Mouse (Mus musculus): Measurements from ENCODE around the gene Atrn.

Atrn gene

DNA sequence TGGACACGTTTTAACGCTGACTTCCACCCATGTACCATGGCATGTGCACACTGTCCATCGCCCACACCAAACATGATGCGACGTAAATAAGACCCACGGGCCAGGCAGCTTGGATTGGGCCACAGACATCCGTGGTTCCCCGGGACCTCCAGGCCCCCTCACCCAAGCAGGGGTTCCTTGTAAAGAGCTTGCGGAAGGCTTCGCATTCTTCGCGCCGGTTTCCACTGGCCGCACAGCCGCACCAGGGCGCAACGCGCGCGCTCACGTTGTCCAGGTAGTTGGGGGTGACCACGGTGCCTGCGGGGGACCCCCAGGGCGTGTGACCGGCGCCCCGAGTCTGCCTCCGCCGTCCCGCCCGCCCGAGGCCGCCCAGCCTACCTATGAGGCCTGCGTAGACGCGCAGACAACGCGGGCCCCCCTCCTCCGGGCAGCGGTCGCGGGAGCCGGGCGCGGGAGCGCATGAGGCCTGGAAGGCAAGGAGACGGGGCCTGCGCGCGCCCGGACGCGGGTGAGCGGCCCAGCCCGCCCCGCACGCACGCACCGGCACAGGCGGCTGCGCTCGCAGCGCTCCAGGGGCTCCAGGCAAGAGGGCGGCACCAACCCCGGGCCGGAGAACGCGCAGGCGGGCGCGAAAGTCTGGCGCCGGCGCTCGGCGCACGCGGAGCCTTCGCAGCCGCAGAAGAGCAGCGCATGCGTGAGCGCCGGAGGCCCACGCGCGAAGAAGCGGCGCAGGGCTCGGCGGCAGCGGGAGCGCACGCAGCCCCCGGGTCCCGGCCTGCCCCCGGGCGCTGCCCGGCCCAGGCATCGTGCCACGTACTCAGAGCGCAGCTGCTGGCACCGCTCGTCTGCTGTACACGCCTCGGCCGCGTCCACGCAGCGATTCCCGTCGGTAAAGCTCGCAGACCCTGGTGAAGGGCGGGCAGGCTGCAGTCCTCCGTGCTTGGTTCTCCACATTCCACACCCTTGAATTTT lies 134.8 kb downstream of the Atrn start:
- in situ Hi-C loops (cut with MseI, MboI) = no loop called here

GRCm38 (mm10) chr2:131042988-131043387 lies 136.7 kb downstream of the Atrn start, which contains the start of gene Gfra4:
Gene Gfra4, minus strand, starts transcription at chr2:131043088.
- in situ Hi-C loops (cut with MseI, MboI) = no loop called here

GRCm38 (mm10) chr2:131044354-131044852 lies 138.1 kb downstream of the Atrn start:
- in situ Hi-C loops (cut with MseI, MboI) = no loop called here

DNA sequence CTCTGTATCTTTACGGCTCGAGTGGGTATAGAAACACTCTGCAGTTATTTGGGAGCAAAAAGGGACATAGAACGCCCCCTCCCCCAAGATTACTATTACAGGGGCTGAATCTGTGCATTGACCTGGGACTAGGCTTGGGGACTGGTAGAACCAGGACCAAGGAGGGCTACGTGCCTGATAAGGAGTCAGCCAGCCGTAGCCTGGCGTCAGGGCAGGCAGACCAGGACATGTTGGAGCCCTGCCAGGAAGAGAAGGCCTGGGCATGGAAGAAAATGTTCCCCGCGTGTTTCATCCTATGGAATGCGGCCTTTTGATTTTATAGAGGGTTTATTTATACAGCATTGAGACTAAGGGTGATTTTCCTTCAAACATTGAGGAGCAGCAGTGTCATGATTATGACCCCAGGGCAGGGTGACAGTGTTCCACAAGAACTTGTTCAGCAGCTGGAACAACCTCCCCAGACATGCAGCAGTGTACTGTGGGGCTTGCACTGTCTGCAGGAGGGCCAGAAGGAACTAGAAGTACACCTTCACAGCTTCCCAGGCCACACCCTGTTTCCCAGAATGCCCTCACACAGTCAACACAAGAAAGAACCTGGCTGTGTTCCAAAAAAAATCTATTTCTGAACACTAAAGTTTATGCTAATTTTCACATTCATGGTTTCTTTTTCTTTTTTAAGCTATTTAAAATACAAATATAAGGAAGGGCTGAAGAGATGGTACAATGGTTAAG lies 138.9 kb downstream of the Atrn start:
- in situ Hi-C loops (cut with MseI, MboI) = no loop called here

DNA sequence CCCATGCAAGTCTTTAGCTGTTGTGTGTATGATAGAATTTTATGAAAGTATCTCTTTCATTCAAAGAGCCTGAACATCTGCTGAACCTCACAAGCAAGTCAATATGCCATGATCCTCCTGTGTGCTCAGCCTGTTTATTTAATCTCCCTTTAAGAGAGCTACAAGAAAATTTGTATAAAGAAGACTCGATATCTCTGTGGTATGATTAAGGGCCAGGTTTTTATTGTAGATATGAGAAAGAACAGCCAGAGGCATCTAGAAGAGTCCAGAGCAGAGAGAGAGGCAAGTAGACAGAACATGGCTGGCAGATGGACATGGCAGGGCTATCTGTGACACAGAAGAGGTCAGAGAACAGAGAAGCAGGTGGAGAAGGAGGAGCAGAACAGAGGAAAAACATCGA lies 139.7 kb downstream of the Atrn start:
- in situ Hi-C loops (cut with MseI, MboI) = no loop called here

- in situ Hi-C loops (cut with MseI, MboI) = no loop called here
Measured at GRCm38 (mm10) chr2:131052043-131052442, 145.7 kb downstream of the Atrn start.

DNA sequence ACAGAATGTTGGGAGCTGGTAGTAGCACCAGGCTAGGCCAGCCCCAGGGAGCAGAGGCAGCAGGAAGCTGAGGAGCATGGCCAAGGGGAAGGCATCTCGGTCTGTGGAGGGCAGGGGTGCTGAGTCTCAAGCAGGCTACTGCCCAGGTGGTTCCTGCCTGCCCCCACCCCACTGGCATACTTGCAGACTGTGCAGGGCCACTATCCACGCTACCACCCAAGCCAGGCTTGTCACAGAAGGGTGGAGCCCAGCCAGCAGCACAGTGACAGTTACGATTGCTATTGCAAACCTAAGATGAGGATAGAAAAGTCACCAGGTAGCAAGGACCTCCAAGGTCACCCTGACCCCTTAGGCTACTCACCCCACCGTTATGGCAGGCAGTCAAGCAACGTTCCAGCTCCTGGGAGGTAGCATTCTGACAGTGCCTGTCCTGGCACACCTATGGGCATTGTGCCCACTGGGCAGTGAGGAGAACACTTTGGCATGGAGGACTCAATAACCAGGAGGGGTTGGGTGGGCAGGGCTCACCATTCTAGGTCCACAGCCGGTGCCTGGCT lies 146.6 kb downstream of the Atrn start:
- in situ Hi-C loops (cut with MseI, MboI) = no loop called here

- in situ Hi-C loops (cut with MseI, MboI) = no loop called here
Measured at GRCm38 (mm10) chr2:131053851-131054645, 147.8 kb downstream of the Atrn start.

- in situ Hi-C loops (cut with MseI, MboI) = no loop called here
Measured at GRCm38 (mm10) chr2:131054646-131055264, 148.5 kb downstream of the Atrn start.

DNA sequence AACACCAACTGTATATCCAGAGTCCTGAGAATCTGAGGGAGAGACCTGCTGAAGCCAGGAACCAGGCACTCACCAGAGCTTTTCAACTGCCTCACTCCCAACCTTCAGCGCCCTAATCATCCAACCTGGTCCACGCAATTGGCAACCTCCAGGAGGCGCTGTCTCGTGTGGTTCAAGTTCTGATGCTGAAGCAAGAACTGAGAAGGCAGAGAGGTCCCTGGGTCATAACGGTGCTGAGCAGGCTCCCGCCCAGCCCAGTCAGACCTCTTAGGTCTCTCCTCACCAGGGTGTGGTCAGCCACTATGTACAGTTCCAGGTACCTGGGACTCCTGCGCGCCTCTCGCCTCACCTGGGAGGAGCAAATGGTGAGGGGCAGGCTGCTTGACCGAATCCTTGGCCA lies 149.3 kb downstream of the Atrn start:
- in situ Hi-C loops (cut with MseI, MboI) = no loop called here

DNA sequence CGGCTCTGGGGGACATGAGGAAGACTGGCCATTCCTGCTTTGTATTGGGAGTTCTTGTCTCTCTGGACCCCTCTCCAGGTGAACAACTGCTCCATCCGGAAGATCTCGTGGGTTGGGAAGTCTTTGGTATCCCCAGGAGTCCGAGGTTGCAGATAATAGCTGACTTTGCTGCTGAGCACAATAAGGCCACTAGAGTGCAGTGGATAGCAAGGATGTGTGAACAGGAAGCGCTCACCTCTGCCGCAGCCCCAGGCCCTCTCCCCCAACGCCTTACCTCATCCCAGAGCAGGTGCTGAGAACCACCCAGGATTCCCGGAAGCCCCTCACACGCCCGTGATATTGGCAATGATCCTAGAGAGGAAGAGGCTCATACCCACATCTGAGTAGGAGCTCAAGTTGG lies 149.9 kb downstream of the Atrn start:
- in situ Hi-C loops (cut with MseI, MboI) = no loop called here

DNA sequence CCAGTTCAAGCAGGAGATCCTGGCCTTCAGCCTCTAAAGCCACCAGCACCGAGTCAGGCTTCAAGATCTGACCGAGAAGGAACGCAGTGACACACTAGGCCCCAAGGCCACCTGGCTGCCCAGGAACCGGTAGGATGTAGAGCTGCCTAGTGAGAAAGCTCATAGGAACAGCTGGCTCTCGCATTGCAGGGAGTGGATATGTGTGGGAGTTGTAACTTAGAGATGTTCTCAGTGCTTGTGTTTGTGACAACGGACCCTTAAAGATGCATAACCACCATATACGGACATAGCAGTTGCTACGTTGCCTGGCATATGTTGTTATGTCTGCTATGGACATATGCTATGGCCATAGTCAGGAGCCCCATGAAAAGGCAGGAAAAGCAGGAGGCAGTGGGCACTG lies 152.4 kb downstream of the Atrn start:
- in situ Hi-C loops (cut with MseI, MboI) = no loop called here

GRCm38 (mm10) chr2:131059377-131059776 lies 153.1 kb downstream of the Atrn start:
- in situ Hi-C loops (cut with MseI, MboI) = no loop called here

DNA sequence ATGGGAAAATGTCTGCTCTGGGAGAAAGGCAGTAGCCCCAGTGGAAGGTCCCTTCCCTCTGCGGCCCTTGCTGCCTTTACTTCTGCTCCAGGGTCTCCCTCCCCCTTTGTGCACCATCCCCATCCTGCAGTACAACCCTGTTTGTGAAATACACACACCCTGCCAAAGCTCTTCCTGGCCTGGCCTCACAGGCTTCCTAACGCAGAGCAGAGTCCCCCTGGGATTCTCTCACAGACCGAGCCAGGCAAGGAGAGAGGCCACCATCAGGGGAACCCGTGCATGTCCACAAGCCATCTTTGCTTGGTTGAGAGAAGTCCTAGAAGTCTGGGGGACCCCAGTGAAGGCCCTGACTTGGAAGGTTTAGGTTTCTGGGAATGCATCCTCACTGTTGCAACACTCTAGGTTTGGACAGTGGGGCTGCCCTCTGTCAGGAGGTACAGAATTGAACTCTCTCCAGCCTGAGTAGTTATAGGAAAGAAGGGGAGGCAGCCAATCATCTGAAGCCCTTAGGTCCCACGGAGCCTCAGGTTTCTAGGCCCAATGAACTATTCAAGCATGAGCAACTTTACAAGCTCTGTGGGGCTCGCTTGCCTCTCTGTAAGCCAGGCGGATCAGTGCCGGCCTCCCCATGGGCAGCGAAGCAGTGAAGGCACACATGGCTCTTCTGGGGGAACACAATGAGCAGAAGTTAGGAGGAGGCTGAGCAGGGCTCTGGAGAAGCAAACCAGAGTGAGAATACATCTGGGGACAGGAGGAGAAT lies 153.7 kb downstream of the Atrn start:
- in situ Hi-C loops (cut with MseI, MboI) = no loop called here

- in situ Hi-C loops (cut with MseI, MboI) = no loop called here
Measured at GRCm38 (mm10) chr2:131060784-131061183, 154.5 kb downstream of the Atrn start.

GRCm38 (mm10) chr2:131061607-131062006 lies 155.3 kb downstream of the Atrn start:
- in situ Hi-C loops (cut with MseI, MboI) = no loop called here

DNA sequence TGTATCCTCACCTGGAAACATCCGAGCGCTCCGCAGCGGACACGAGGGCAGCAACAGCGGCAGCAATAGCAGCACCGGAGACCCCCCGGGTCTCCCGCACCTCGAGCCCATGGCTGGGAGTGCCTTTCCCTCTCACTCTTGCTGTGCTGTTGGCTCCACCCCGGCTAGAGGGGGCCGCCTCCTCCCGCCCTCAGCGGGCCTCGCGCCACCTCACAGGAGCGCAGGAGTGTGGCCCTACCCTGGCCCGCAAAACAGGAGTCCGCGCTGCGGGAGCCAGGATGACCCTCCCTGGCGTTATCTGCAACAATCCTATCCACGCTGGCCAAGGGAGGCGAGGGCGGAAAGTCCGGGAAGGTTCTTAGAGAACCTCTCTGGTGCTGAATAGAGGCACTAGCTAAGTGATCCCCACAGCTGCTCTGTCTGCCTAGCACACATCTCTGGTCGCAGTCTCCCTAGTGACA lies 157.1 kb downstream of the Atrn start, which contains the start of gene Adam33:
TSS of gene Adam33 (minus strand) at position 411 of the 461 bp plus-strand sequence.
- in situ Hi-C loops (cut with MseI, MboI) = no loop called here

DNA sequence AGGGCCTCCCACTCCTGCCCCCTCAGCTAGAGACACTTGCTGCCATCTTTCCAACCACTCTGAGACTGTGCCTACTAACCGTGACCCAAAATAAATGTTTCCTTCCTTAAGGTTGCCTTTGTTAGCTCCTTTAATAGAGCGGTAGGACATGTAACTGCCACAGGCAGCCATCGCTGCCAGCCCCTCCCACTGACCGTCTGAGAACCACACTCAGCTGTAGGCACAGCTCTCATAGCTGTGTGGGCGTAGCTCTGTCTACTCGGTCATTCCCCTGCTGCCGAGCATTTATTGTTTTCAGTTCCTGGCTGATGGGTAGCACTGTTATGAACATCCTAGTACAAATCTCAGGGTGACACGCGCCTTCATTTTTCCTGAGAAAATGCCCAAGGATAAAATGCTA lies 160.0 kb downstream of the Atrn start:
- in situ Hi-C loops (cut with MseI, MboI) = no loop called here

- in situ Hi-C loops (cut with MseI, MboI) = no loop called here
Measured at GRCm38 (mm10) chr2:131067481-131067880, 161.2 kb downstream of the Atrn start.

DNA sequence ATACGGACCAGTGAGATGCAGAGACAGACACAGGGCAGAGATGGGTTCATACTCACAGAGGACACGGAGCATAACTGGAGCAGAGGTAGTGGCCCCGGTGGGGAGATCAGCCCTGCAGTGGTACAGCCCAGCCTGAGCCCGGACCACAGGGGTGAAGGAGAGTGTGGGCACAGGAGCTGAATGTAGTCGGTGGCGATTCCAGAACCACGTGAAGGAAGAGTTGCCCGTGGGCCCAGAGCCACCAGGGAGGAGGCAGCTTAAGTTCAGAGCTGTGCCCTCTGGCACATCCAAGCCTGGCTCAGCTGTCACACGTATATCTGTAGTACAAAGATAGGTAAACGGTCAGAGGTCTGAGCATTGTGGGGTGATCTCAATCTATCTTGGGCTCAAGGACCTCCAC lies 166.2 kb downstream of the Atrn start:
- in situ Hi-C loops (cut with MseI, MboI) = no loop called here
